Mouse (Mus musculus): Measurements from ENCODE around the gene Dclk1. TPM values are rescaled to one million over a fixed set of nuclear protein-coding genes. Genes with fewer than 3 reads are reported as not detected.

Gene Dclk1
- polyA plus RNA-seq, 1 experiment from 2014 or later, result 47.6 TPM

- no peak overlapping the region for H3K27ac ChIP-seq
- H3K4me1 ChIP-seq, result no peaks in the 10 kb centered on the region; the same call in 1 of the 2 replicates
- 86% methylated on average over 3 of the region's 3 CpGs for WGBS
- H3K4me3 ChIP-seq, result no peak overlapping the region
- no peaks in the 10 kb centered on the region for H3K36me3 ChIP-seq (replicated peaks)
- H3K9me3 ChIP-seq, result no peaks in the 10 kb centered on the region
- no peaks in the 10 kb centered on the region for H3K27me3 ChIP-seq (ENCODE audit: poor library complexity, severe bottlenecking)
- DNase-seq (ENCODE audit: extremely low spot score, low spot score), result no peak
Measured at GRCm38 (mm10) chr3:55393549-55393948, 151.4 kb downstream of the Dclk1 start.

- H3K9me3 ChIP-seq, result no peaks in the 10 kb centered on the region
- no peak for DNase-seq (ENCODE audit: extremely low spot score, low spot score)
- no peaks in the 10 kb centered on the region; the same call in 1 of the 2 replicates for H3K4me1 ChIP-seq
- 71% methylated on average over 2 of the region's 2 CpGs for WGBS
- no peak overlapping the region for H3K27ac ChIP-seq
- H3K36me3 ChIP-seq (replicated peaks), result no peaks in the 10 kb centered on the region
- H3K4me3 ChIP-seq, result no peak overlapping the region
- H3K27me3 ChIP-seq (ENCODE audit: poor library complexity, severe bottlenecking), result no peaks in the 10 kb centered on the region
Measured at GRCm38 (mm10) chr3:55396792-55397191, 154.6 kb downstream of the Dclk1 start.

GRCm38 (mm10) chr3:55397752-55398693 lies 155.9 kb downstream of the Dclk1 start:
- no peaks in the 10 kb centered on the region; the same call in 1 of the 2 replicates for H3K4me1 ChIP-seq
- no peak for DNase-seq (ENCODE audit: extremely low spot score, low spot score)
- 89% methylated on average over 6 of the region's 6 CpGs for WGBS
- no peaks in the 10 kb centered on the region for H3K27me3 ChIP-seq (ENCODE audit: poor library complexity, severe bottlenecking)
- H3K9me3 ChIP-seq, result no peaks in the 10 kb centered on the region
- no peak overlapping the region for H3K4me3 ChIP-seq
- no peak overlapping the region for H3K27ac ChIP-seq
- H3K36me3 ChIP-seq (replicated peaks), result no peaks in the 10 kb centered on the region

GRCm38 (mm10) chr3:55401236-55401635 lies 159.1 kb downstream of the Dclk1 start:
- Histone ChIP-seq H3K9me3 (no peaks in the 10 kb centered on the region), H3K4me3 (no peak overlapping the region), H3K36me3 (replicated peaks) (no peaks in the 10 kb centered on the region), H3K27me3 (ENCODE audit: poor library complexity, severe bottlenecking) (no peaks in the 10 kb centered on the region), H3K4me1 (no peaks in the 10 kb centered on the region; the same call in 1 of the 2 replicates), H3K27ac (no peak overlapping the region)
- DNase-seq (ENCODE audit: extremely low spot score, low spot score), result no peak
- 97% methylated on average over 1 of the region's 1 CpGs for WGBS

- Histone ChIP-seq H3K27ac (no peak overlapping the region), H3K9me3 (no peaks in the 10 kb centered on the region), H3K4me3 (no peak overlapping the region), H3K36me3 (replicated peaks) (no peaks in the 10 kb centered on the region), H3K4me1 (no peaks in the 10 kb centered on the region), H3K27me3 (ENCODE audit: poor library complexity, severe bottlenecking) (no peaks in the 10 kb centered on the region)
- DNase-seq (ENCODE audit: extremely low spot score, low spot score), result no peak
- WGBS, result 96% methylated on average over 7 of the region's 7 CpGs
Measured at GRCm38 (mm10) chr3:55404751-55405150, 162.6 kb downstream of the Dclk1 start.

GRCm38 (mm10) chr3:55406616-55407015 lies 164.5 kb downstream of the Dclk1 start:
- Histone ChIP-seq H3K36me3 (replicated peaks) (no peaks in the 10 kb centered on the region), H3K4me1 (no peaks in the 10 kb centered on the region), H3K27me3 (ENCODE audit: poor library complexity, severe bottlenecking) (no peaks in the 10 kb centered on the region), H3K4me3 (no peak overlapping the region), H3K9me3 (no peaks in the 10 kb centered on the region), H3K27ac (no peak overlapping the region)
- DNase-seq (ENCODE audit: extremely low spot score, low spot score), result no peak
- WGBS, result 82% methylated on average over 7 of the region's 7 CpGs

GRCm38 (mm10) chr3:55411547-55411946 lies 169.4 kb downstream of the Dclk1 start:
- H3K4me1 ChIP-seq, result peaks cover 17% of the 10 kb centered on the region
- DNase-seq (ENCODE audit: extremely low spot score, low spot score), result no peak
- H3K36me3 ChIP-seq (replicated peaks), result no peaks in the 10 kb centered on the region
- peaks cover 5% of the 10 kb centered on the region; the same call in 1 of the 2 replicates for H3K9me3 ChIP-seq
- no peak overlapping the region for H3K27ac ChIP-seq
- H3K4me3 ChIP-seq, result no peak overlapping the region
- H3K27me3 ChIP-seq (ENCODE audit: poor library complexity, severe bottlenecking), result no peaks in the 10 kb centered on the region

- 11% methylated on average over 14 of the region's 14 CpGs for whole genome bisulfite sequencing
- Histone ChIP-seq H3K36me3 (replicated peaks) (no peaks in the 10 kb centered on the region), H3K27ac (peak overlapping the region; percentile 80), H3K9me3 (peaks cover 5% of the 10 kb centered on the region; the same call in 1 of the 2 replicates), H3K4me1 (peaks cover 37% of the 10 kb centered on the region), H3K27me3 (ENCODE audit: poor library complexity, severe bottlenecking) (no peaks in the 10 kb centered on the region), H3K4me3 (peak overlapping the region; percentile 32)
- DNase-seq (ENCODE audit: extremely low spot score, low spot score), result peak; percentile 32
Measured at GRCm38 (mm10) chr3:55415527-55415950, 173.4 kb downstream of the Dclk1 start.

- WGBS, result 62% methylated on average over 6 of the region's 6 CpGs
- no peak for DNase-seq (ENCODE audit: extremely low spot score, low spot score)
- H3K9me3 ChIP-seq, result no peaks in the 10 kb centered on the region
- H3K4me1 ChIP-seq, result peaks cover 52% of the 10 kb centered on the region
- H3K4me3 ChIP-seq, result no peak overlapping the region
- H3K27ac ChIP-seq, result peak overlapping the region; percentile 72
- no peaks in the 10 kb centered on the region; the same call in 1 of the 2 replicates for H3K27me3 ChIP-seq (ENCODE audit: poor library complexity, severe bottlenecking)
- H3K36me3 ChIP-seq (replicated peaks), result no peaks in the 10 kb centered on the region
Measured at GRCm38 (mm10) chr3:55418845-55419244, 176.7 kb downstream of the Dclk1 start.

GRCm38 (mm10) chr3:55419334-55419733 lies 177.2 kb downstream of the Dclk1 start:
- WGBS, result 24% methylated on average over 3 of the region's 3 CpGs

GRCm38 (mm10) chr3:55420436-55421083 lies 178.4 kb downstream of the Dclk1 start:
- Histone ChIP-seq H3K4me1 (peaks cover 55% of the 10 kb centered on the region), H3K4me3 (no peak overlapping the region), H3K27me3 (ENCODE audit: poor library complexity, severe bottlenecking) (no peaks in the 10 kb centered on the region; the same call in 1 of the 2 replicates), H3K36me3 (replicated peaks) (no peaks in the 10 kb centered on the region), H3K27ac (no peak overlapping the region), H3K9me3 (no peaks in the 10 kb centered on the region)
- 61% methylated on average over 8 of the region's 8 CpGs for WGBS
- no peak for DNase-seq (ENCODE audit: extremely low spot score, low spot score)

More at GRCm38 (mm10) chr3:55419334-55419733, 177.2 kb downstream of the Dclk1 start:
- Histone ChIP-seq H3K4me3 (no peak overlapping the region), H3K27me3 (ENCODE audit: poor library complexity, severe bottlenecking) (no peaks in the 10 kb centered on the region; the same call in 1 of the 2 replicates), H3K36me3 (replicated peaks) (no peaks in the 10 kb centered on the region), H3K4me1 (peaks cover 57% of the 10 kb centered on the region), H3K9me3 (no peaks in the 10 kb centered on the region), H3K27ac (peak overlapping the region; percentile 62)
- no peak for DNase-seq (ENCODE audit: extremely low spot score, low spot score)

GRCm38 (mm10) chr3:55423640-55424397 lies 181.7 kb downstream of the Dclk1 start:
- peak overlapping the region; percentile 48; the same call in 1 of the 2 replicates for H3K27ac ChIP-seq
- H3K36me3 ChIP-seq (replicated peaks), result no peaks in the 10 kb centered on the region
- H3K9me3 ChIP-seq, result no peaks in the 10 kb centered on the region
- peak overlapping the region; percentile 30 for H3K4me3 ChIP-seq
- H3K27me3 ChIP-seq (ENCODE audit: poor library complexity, severe bottlenecking), result no peaks in the 10 kb centered on the region; the same call in 1 of the 2 replicates
- H3K4me1 ChIP-seq, result peaks cover 41% of the 10 kb centered on the region
- 25% methylated on average over 11 of the region's 11 CpGs for WGBS
- DNase-seq (ENCODE audit: extremely low spot score, low spot score), result peak; percentile 27
